In the genomic region with DNA sequence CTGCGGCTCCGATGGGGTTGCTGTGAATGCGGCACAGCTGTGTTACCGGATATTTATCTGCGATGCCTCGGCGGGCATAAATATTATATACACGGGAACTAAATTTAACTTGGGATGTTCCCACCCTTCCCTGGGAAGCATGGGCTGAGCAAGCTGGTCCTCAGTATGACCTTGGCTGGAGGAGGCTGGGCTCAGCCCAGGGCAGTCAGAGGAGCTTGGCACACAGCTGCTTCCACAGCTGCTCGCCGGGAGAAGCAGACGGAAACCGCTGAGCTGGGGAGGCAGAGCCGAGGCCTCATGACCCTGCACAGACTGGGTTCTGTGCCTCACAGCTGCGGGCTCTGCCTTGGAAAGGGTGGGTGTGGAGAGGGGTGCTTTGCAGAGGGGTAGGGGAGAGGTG, we compare ENCODE assay signal across 8 mouse cellular contexts. TPM values are rescaled to one million over a fixed set of nuclear protein-coding genes. Genes with fewer than 3 reads are reported as not detected.
A peak's percentile ranks its signal among the peaks of the same experiment; 100 is the strongest.
DNase-seq lines count a peak whose midpoint lies in the region; ATAC-seq lines count a peak whose summit lies in the region.

No protein-coding gene starts in this region.

- no peaks in the 10 kb centered on the region for H3K36me3 ChIP-seq in midbrain, embryonic 15.5 days (replicated peaks)
- no peaks in the 10 kb centered on the region for H3K36me3 ChIP-seq in midbrain, embryonic 13.5 days
- no peaks in the 10 kb centered on the region for H3K36me3 ChIP-seq in hindbrain, embryonic 16.5 days (ENCODE audit: control insufficient read depth, insufficient read depth, low read length)

- 0 out of 2 replicates have a peak, but pooled peaks have one; percentile 24 for ATAC-seq in midbrain, embryonic 15.5 days (replicated peaks)
- no peak for ATAC-seq in midbrain, embryonic 13.5 days
- ATAC-seq in hindbrain, embryonic 16.5 days = peak; percentile 34; the same call in 1 of the 2 replicates
- no peak for ATAC-seq in megakaryocyte-erythroid progenitor cell, adult 5-6 weeks (replicated peaks; ENCODE audit: low FRiP score, low TSS enrichment, poor library complexity, severe bottlenecking)

- H3K27ac ChIP-seq in midbrain, embryonic 15.5 days = no peak overlapping the region
- no peak overlapping the region for H3K27ac ChIP-seq in midbrain, embryonic 13.5 days
- no peak overlapping the region for H3K27ac ChIP-seq in hindbrain, embryonic 16.5 days (ENCODE audit: low read depth, low read length)

- H3K9ac ChIP-seq in midbrain, embryonic 15.5 days = no peak overlapping the region
- no peak overlapping the region for H3K9ac ChIP-seq in midbrain, embryonic 13.5 days (replicated peaks)
- H3K9ac ChIP-seq in hindbrain, embryonic 16.5 days (ENCODE audit: low read depth, low read length) = no peak overlapping the region

- no peaks in the 10 kb centered on the region for H3K9me3 ChIP-seq in midbrain, embryonic 15.5 days
- no peaks in the 10 kb centered on the region for H3K9me3 ChIP-seq in midbrain, embryonic 13.5 days
- H3K9me3 ChIP-seq in hindbrain, embryonic 16.5 days (ENCODE audit: control insufficient read depth, low read length) = no peaks in the 10 kb centered on the region

- no peak overlapping the region for H3K4me2 ChIP-seq in midbrain, embryonic 15.5 days
- no peak overlapping the region for H3K4me2 ChIP-seq in midbrain, embryonic 13.5 days (replicated peaks)
- H3K4me2 ChIP-seq in hindbrain, embryonic 16.5 days (ENCODE audit: low read length) = no peak overlapping the region

- 0 out of 2 replicates have a peak, but pooled peaks cover 9% of the 10 kb centered on the region for H3K4me1 ChIP-seq in midbrain, embryonic 15.5 days
- H3K4me1 ChIP-seq in midbrain, embryonic 13.5 days (replicated peaks) = 0 out of 2 replicates have a peak, but pooled peaks cover 10% of the 10 kb centered on the region
- H3K4me1 ChIP-seq in hindbrain, embryonic 16.5 days (ENCODE audit: control insufficient read depth, insufficient read depth, low read depth, low read length) = no peaks in the 10 kb centered on the region; the same call in none of the 2 replicates

- H3K27me3 ChIP-seq in midbrain, embryonic 15.5 days (replicated peaks) = no peaks in the 10 kb centered on the region
- no peaks in the 10 kb centered on the region for H3K27me3 ChIP-seq in midbrain, embryonic 13.5 days
- H3K27me3 ChIP-seq in hindbrain, embryonic 16.5 days (replicated peaks; ENCODE audit: control insufficient read depth, insufficient read depth, low read length) = no peaks in the 10 kb centered on the region

- H3K4me3 ChIP-seq in midbrain, embryonic 15.5 days = no peak overlapping the region
- no peak overlapping the region for H3K4me3 ChIP-seq in midbrain, embryonic 13.5 days (replicated peaks)
- no peak overlapping the region for H3K4me3 ChIP-seq in hindbrain, embryonic 16.5 days (ENCODE audit: low read length)

- 58% methylated on average over 14 of the region's 14 CpGs for WGBS in midbrain, embryonic 15.5 days
- WGBS in midbrain, embryonic 13.5 days = 72% methylated on average over 14 of the region's 14 CpGs
- 45% methylated on average over 14 of the region's 14 CpGs for WGBS in hindbrain, embryonic 16.5 days

- DNase-seq in adrenal gland, postnatal 14 days = peak; percentile 37
- no peak for DNase-seq in adrenal gland, adult (ENCODE audit: inconsistent age in 2 of 2, low spot score in 1 of 2)
- peak; percentile 54 for DNase-seq in skeletal muscle tissue, adult 2 months (ENCODE audit: low read depth, low spot score)
- no peak for DNase-seq in adrenal gland, postnatal 36 days

RNA-seq across cellular contexts. Expression of gene Gna12, which starts 59.8 kb away (rescaled TPM):
- total RNA-seq in adrenal gland, postnatal 14 days (2021) = 114 and 117 TPM in 2 replicates
- 49.8 and 63.1 TPM in 2 replicates for polyA plus RNA-seq in midbrain, embryonic 15.5 days (2015; fragmentation: Nextera tagmentation; extraction: Ambion mirVana)
- polyA plus RNA-seq in midbrain, embryonic 13.5 days (2015; fragmentation: Nextera tagmentation; extraction: Ambion mirVana) = 12.0 and 12.1 TPM in 2 replicates
- 10.3 and 11.1 TPM in 2 replicates for polyA plus RNA-seq in hindbrain, embryonic 16.5 days (2015; fragmentation: Nextera tagmentation; extraction: Ambion mirVana)
- total RNA-seq in megakaryocyte-erythroid progenitor cell, adult 5-6 weeks (2014; fragmentation: Nextera tagmentation) = 54.8 and 74.3 TPM in 2 replicates
- total RNA-seq in megakaryocyte-erythroid progenitor cell, adult 5-6 weeks (2017) = 27.8 and 37.6 TPM in 2 replicates
- total RNA-seq in adrenal gland, postnatal 36 days (2021) = 100 to 1,000 TPM; 119 to 155 TPM

Comparison
In these comparisons a context has a peak if more than half of its experiments do, and no peak if none do; other contexts are left out.
1. DNase-seq: peak in adrenal gland, postnatal 14 days (single experiment) and skeletal muscle tissue, adult 2 months (single experiment); none in adrenal gland, adult (0 of 2) and adrenal gland, postnatal 36 days (0 of 2).
2. ATAC-seq: peak in midbrain, embryonic 15.5 days (single experiment) and hindbrain, embryonic 16.5 days (single experiment); none in midbrain, embryonic 13.5 days (single experiment) and megakaryocyte-erythroid progenitor cell, adult 5-6 weeks (single experiment).